Mouse (Mus musculus) liver, embryonic 13.5 days (tissue): Measurements from ENCODE around the gene Tmem132a. TPM values are rescaled to one million over a fixed set of nuclear protein-coding genes. Genes with fewer than 3 reads are reported as not detected.

Experiments
- ATAC-seq: fragments of 200-750 bp; cut with Nextera tagmentation; 2 replicates; pipeline ENCODE4 v1.8.0; 2017; ENCODE audit warnings: low read depth, mild to moderate bottlenecking, moderate number of reproducible peaks, moderate library complexity
- DNase-seq: peaks from one replicate; pipeline ENCODE4 v3.0.0; 2022
- H3K27ac ChIP-seq: fragments of 300-500 bp; sonication (generic); 2 replicates; pipeline ENCODE4 v1.5.1; 2015; ENCODE audit warnings: moderate library complexity, mild to moderate bottlenecking, inconsistent platforms
- H3K27me3 ChIP-seq: fragments of 300-500 bp; sonication (generic); 2 replicates; pipeline ENCODE4 v1.6.1; 2015; ENCODE audit warnings: mild to moderate bottlenecking, inconsistent platforms
- H3K36me3 ChIP-seq: fragments of 300-500 bp; sonication (generic); 2 replicates; pipeline ENCODE4 v1.6.1; 2015; ENCODE audit warnings: mild to moderate bottlenecking, inconsistent platforms
- H3K4me1 ChIP-seq: fragments of 300-500 bp; sonication (generic); replicated peaks from 2 replicates; pipeline ENCODE4 v1.6.1; 2015; ENCODE audit warnings: inconsistent platforms
- H3K4me2 ChIP-seq: fragments of 300-500 bp; sonication (generic); 2 replicates; pipeline ENCODE4 v1.6.1; 2015; ENCODE audit warnings: inconsistent platforms, mild to moderate bottlenecking, moderate library complexity
- H3K4me3 ChIP-seq: fragments of 300-500 bp; sonication (generic); replicated peaks from 2 replicates; pipeline ENCODE4 v1.5.1; 2015; ENCODE audit warnings: mild to moderate bottlenecking, inconsistent platforms
- H3K9ac ChIP-seq: fragments of 300-500 bp; sonication (generic); 2 replicates; pipeline ENCODE4 v1.6.1; 2015; ENCODE audit warnings: mild to moderate bottlenecking, inconsistent platforms
- H3K9me3 ChIP-seq: fragments of 300-500 bp; sonication (generic); replicated peaks from 2 replicates; pipeline ENCODE4 v1.6.1; 2016; ENCODE audit warnings: inconsistent platforms
- WGBS: fragments of 180-500 bp; shearing (Covaris S2); methylation state at CpG from one replicate; pipeline ENCODE4 v1.1.7; 2015; ENCODE audit not compliant: insufficient replicate concordance; 5-methylcytosine and 5-hydroxymethylcytosine counted together
- polyA plus RNA-seq: library from polyadenylated mRNA; unstranded; fragments of >200 nt; fragmentation: Nextera tagmentation; extraction: Ambion mirVana; gene quantifications from 2 replicates; pipeline ENCODE4 v1.2.1, GENCODE M21; 2015

The Tmem132a gene
- polyA plus RNA-seq, 1 experiment from 2014 or later, result 4.4 TPM

GRCm38 (mm10) chr19:10808524-10809233 lies 61.1 kb downstream of the Tmem132a start:
- ATAC-seq, result no peak
- no peaks in the 10 kb centered on the region for H3K36me3 ChIP-seq
- H3K27me3 ChIP-seq, result no peaks in the 10 kb centered on the region
- no peak overlapping the region for H3K9ac ChIP-seq
- no peak overlapping the region for H3K4me3 ChIP-seq
- H3K27ac ChIP-seq, result no peak overlapping the region
- no peaks in the 10 kb centered on the region for H3K4me1 ChIP-seq
- 66% methylated on average over 12 of the region's 12 CpGs for WGBS
- no peak overlapping the region for H3K4me2 ChIP-seq
- H3K9me3 ChIP-seq, result no peaks in the 10 kb centered on the region
- no peak for DNase-seq

Other genes starting within 250 kb of the Tmem132a start
- 5.3 and 5.8 TPM in 2 replicates for gene Vwce, start 235.7 kb downstream of the Tmem132a start, polyA plus RNA-seq
- not detected in 2 replicates for gene Pga5, start 191.9 kb downstream of the Tmem132a start, polyA plus RNA-seq
- gene Vps37c, start 181.2 kb downstream of the Tmem132a start, polyA plus RNA-seq, result 10.4 and 12.1 TPM in 2 replicates
- gene Cd5, start 130.9 kb downstream of the Tmem132a start, polyA plus RNA-seq, result 0.08 TPM in 1 of 2 replicates, not detected in the other
- 0.03 TPM in 1 of 2 replicates, not detected in the other for gene Cd6, start 39.9 kb downstream of the Tmem132a start, polyA plus RNA-seq
- 1.3 and 1.7 TPM in 2 replicates for gene Slc15a3, start 30.2 kb downstream of the Tmem132a start, polyA plus RNA-seq
- gene Tmem109, start 12.1 kb upstream of the Tmem132a start, polyA plus RNA-seq, result 21.9 and 23.0 TPM in 2 replicates
- 18.9 and 19.7 TPM in 2 replicates for gene Prpf19, start 25.3 kb upstream of the Tmem132a start, polyA plus RNA-seq
- gene Zp1, start 50.7 kb upstream of the Tmem132a start, polyA plus RNA-seq, result not detected in 2 replicates
- gene Ptgdr2, start 67.2 kb upstream of the Tmem132a start, polyA plus RNA-seq, result not detected in 2 replicates
- 23.4 and 25.3 TPM in 2 replicates for gene Ccdc86, start 79.3 kb upstream of the Tmem132a start, polyA plus RNA-seq
- not detected in 2 replicates for gene Ms4a10, start 104.7 kb upstream of the Tmem132a start, polyA plus RNA-seq
- not detected in 2 replicates for gene Ms4a15, start 123.3 kb upstream of the Tmem132a start, polyA plus RNA-seq
- not detected in 2 replicates for gene Ms4a18, start 148.1 kb upstream of the Tmem132a start, polyA plus RNA-seq
- gene Ms4a8a, start 211.2 kb upstream of the Tmem132a start, polyA plus RNA-seq, result 0.16 TPM in 1 of 2 replicates, not detected in the other